Mouse (Mus musculus): Measurements from ENCODE around the gene Gm3424.
"Not testable (repeated sequence)": the region's sequence is repeated elsewhere in the genome, so short reads cannot be mapped to it uniquely, and the experiment has no call there.

Gm3424 gene

DNA sequence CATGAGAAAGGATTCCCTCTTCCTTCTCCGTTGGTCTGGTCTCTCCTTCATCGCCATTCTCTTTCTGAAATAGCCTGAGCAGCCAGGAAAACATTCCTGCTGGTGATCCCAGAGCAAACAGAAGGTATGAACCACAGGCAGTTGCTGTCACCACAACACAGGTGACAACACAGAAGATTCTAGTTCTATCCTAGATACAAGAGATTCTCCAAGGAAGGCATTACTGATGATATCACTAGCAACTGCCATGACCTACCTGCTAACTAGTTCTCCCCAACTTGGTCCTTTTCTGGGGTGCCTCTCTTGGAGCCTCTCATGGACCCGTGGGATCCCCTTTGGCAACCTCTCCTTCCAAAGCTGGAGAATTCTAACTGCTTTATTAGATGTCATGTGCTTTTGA lies at the start of gene Gm3424:
Gm3424 (minus strand) TSS at position 101 of the 400 bp plus-strand sequence.
- not testable (repeated sequence) for DNase-seq (ENCODE audit: low read depth in 1 of 2, low spot score in 2 of 2)

DNA sequence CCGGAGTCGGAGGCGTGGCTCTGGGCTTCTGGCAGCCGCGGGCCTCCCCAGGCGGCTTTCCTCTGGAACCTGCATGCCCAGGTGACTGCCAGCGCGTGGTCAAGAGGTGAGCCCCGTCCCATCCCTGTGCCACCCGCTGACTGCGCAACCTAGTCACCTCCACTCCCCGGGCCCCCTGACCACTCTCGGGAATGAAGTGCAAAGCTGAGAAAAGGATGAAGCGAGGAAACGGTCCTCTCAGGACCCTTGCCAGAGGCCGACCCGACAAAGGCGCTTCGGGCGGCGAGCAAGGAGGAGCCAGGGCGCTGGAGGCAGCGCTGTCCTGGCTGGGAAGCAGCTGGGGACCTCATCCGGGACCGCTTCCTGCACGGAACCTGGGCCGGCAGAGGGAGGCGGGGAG lies 49.7 kb upstream of the Gm3424 start:
- not testable (repeated sequence) for DNase-seq (ENCODE audit: low read depth in 1 of 2, low spot score in 2 of 2)

DNA sequence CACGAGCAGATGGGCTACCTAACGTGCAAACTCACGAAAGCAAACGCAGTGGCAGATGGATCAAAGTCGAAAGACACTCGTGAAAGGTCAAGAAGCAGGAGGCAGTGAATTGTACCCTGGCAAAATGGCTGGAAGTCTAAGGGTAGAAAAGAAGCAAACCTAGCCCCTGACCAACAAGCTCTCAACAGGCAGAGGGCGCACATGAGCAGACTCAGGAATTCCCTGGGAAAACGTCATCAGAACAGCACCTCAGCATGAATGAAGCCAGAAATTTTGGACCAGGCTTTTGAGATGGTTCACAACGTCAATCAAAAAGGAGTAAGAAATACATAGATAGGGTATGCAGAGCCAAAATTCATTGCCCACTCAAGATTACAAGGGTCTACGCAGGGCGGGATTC lies 49.0 kb upstream of the Gm3424 start:
- DNase-seq (ENCODE audit: low read depth in 1 of 2, low spot score in 2 of 2): not testable (repeated sequence)

DNA sequence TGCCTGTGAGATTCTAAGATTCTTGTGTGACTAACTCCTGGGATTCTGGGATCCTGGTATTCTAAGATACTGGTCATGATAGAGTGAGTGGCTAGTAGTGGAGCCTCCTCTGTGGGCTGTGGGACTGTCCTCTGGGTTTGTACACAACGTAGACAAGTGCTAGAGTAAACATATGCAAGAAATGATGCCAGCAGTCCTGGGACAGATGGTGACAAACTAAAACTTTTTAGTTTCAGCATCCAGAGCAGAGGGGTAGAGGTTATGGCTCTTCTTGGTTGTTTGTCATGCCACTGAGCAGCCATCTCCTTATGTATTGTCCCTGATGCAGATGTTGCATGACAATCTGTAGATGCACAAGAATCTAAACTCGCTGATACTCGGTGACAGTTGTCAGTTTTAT lies 25.8 kb upstream of the Gm3424 start:
- not testable (repeated sequence) for DNase-seq (ENCODE audit: low read depth in 1 of 2, low spot score in 2 of 2)

DNA sequence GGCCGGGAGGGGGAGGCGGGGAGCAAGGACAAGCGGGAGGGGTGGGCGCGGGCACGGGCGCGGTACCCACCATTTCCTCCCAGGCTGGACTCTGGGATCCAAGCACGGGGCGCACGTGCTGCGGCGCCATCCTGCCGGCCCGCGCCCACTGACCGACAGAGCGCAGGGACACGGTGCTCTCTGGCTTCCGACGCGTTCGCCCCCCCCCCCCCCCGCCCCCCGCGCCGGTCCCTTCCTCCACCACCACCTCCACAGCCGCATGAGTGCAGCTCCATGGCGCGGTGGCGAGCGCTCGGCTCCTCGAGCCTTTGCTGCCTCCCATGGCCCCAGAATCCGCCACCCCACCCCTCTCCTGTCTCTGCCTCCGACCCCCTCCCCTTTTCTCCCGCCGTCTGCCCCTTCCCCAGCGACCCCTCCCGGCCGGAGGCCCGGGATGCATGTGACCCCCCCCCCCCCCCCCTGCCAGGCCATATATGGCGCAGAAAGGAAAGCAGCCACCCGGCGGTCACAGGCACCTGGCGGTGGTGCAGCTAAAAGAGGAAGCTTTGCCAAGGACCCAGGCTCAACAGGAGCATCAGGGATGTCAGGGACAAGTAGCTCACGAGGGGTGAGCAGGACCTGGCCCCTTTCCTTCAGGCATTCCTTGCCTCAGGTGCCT lies 17.3 kb downstream of the Gm3424 start:
- not testable (repeated sequence) for DNase-seq (ENCODE audit: low read depth in 1 of 2, low spot score in 2 of 2)

DNA sequence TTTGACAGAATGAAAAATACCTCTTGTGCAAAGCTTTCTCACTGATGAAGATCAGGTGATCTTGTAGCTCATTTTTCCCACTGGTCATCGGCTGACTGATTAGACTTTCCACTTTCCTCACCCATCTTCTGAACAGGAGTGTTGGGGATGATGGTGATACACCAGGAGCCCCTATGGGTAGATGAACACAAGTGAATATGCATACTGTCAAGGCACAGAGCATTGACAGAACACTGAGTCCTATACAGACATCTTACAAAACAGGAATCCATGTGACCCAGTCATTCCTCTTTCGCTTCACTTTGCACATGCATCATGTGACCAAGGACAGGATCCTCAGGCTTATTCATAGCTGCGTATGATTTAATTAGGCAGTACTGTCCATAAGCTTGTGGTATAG lies 22.2 kb downstream of the Gm3424 start, which contains the start of gene Gm3383:
Gm3383 (minus strand) TSS at position 101 of the 400 bp plus-strand sequence.
- DNase-seq (ENCODE audit: low read depth in 1 of 2, low spot score in 2 of 2): not testable (repeated sequence)
